Mouse (Mus musculus) C2C12 (cell line): Measurements from ENCODE around the gene Tmem131l. TPM values are rescaled to one million over a fixed set of nuclear protein-coding genes. Genes with fewer than 3 reads are reported as not detected.

ENCODE experiments used
- H3K27me3 ChIP-seq: one replicate; pipeline ENCODE4 v1.6.1; 2011; ENCODE audit not compliant: control insufficient read depth, insufficient read depth, insufficient read length
- H3K36me3 ChIP-seq: one replicate; pipeline ENCODE4 v1.6.1; 2011; ENCODE audit not compliant: control insufficient read depth, insufficient read depth
- H3K4me3 ChIP-seq: one replicate; pipeline ENCODE4 v1.5.1; 2011; ENCODE audit warnings: mild to moderate bottlenecking, control low read depth; ENCODE audit not compliant: poor library complexity, insufficient read depth, severe bottlenecking
- H3K79me2 ChIP-seq: one replicate; pipeline ENCODE4 v1.6.1; 2011; ENCODE audit not compliant: control insufficient read depth, insufficient read depth
- H3K79me3 ChIP-seq: one replicate; pipeline ENCODE4 v1.6.1; 2011; ENCODE audit warnings: low read depth, control low read depth
- H3ac ChIP-seq: one replicate; pipeline ENCODE3; 2011; ENCODE audit warnings: low read depth; ENCODE audit not compliant: control insufficient read depth, insufficient read length
- CEBPB ChIP-seq: IDR thresholded peaks from one replicate; pipeline ENCODE4 v1.6.1; 2011; ENCODE audit warnings: low read depth, mild to moderate bottlenecking, control low read depth, moderate library complexity
- CTCF ChIP-seq: IDR thresholded peaks from one replicate; pipeline ENCODE4 v1.5.1; 2011; ENCODE audit not compliant: control insufficient read depth, insufficient read depth, insufficient read length
- FOSL1 ChIP-seq: IDR thresholded peaks from one replicate; pipeline ENCODE4 v1.8.0; 2011; ENCODE audit warnings: mild to moderate bottlenecking, low read length; ENCODE audit not compliant: poor library complexity, insufficient read depth, severe bottlenecking
- MAX ChIP-seq: IDR thresholded peaks from one replicate; pipeline ENCODE4 v1.6.1; 2011; ENCODE audit warnings: mild to moderate bottlenecking, control low read depth
- MYOD1 ChIP-seq: IDR thresholded peaks from one replicate; pipeline ENCODE4 v1.6.1; 2011; ENCODE audit warnings: low read depth; ENCODE audit not compliant: control insufficient read depth, insufficient read length
- MYOG ChIP-seq: IDR thresholded peaks from one replicate; pipeline ENCODE4 v1.6.1; 2011; ENCODE audit not compliant: control insufficient read depth, insufficient read length; ENCODE audit errors: extremely low read depth
- USF1 ChIP-seq: IDR thresholded peaks from one replicate; pipeline ENCODE4 v1.6.1; 2011; ENCODE audit warnings: low read depth, mild to moderate bottlenecking, control low read depth, moderate library complexity
- polyA plus RNA-seq: library from polyadenylated mRNA; unstranded; fragments of >200 nt; fragmentation: generic; extraction: Trizol; gene quantifications from one replicate; pipeline ENCODE4 v1.2.1, GENCODE M21; 2012; ENCODE audit warnings: missing spikeins

The Tmem131l gene
- polyA plus RNA-seq, 1 experiment = 10.4 TPM

DNA sequence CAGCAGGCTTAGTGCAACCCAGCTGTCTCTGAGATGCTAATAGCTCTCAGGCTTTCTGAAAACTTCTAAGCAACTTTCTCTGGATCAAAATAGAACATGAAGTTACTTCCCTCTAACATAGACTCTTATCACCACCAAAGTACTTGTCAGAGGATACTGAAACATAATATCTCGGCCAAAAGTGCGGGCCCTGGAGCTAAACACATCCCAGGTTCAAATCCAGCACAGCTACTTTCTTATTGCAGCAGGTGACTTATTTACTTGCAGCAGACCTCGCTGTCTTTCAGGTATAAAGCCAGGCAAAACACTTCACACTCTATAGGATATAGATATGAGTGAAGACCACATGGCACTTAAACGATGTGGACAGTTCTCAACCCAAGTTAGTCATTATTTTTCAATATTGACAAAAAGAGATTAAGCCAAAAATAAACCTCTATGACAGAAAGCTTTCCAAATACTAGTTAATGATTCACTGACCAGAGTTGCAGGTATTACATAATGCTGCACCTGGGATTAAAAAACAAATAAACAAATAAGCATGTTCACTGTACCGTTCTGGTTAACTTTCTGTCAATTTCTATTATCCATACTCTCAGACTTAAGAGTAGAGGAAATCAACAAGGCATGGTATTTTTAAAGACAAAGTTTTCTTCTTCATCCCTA, 5.7 kb downstream of the Tmem131l start:
- no peak overlapping the region for H3ac ChIP-seq
- H3K27me3 ChIP-seq = no peaks in the 10 kb centered on the region
- peaks cover 3% of the 10 kb centered on the region for H3K36me3 ChIP-seq
- H3K4me3 ChIP-seq = no peak overlapping the region
- H3K79me2 ChIP-seq = peaks cover 26% of the 10 kb centered on the region
- TF ChIP-seq MAX (no peak), MYOG (no peak), FOSL1 (no peak)
- peaks cover 6% of the 10 kb centered on the region for H3K79me3 ChIP-seq

DNA sequence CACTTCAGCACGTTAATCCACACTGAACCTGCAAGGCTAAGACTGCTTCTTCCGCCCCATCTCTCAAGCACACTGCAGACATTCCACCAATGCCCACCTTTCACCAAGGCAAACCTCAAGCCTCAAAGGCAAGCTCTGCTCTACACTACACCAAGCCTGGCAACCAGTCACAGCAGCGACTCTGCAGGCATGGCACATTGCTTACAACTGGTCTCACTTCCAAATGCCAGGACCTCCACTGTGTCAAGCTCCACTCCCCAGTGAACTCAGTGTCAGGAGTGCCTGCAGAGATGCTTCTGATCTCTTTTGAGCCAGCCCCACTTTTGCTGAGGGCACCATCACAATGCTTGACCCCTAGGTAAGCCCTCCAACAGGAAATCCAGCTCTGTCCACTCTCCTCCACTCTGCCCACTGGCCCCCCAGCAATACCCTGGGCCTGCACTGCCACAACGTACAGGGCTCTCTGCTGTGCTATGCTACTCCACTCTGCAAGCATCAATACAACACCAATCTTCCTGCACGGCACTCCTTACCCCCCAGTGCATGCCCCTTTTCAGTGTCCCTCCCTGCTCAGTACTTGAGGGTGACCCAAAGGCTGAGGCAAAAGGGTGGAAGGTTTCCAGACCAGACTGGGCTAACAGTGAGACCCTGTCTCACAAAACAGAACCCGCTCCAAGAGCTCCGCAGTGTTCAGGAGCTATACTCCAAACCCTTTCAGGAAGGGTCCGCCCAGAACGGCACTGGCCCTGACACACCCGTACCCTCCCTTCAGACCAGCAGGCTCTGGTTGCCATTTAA, 6.8 kb downstream of the Tmem131l start:
- Histone ChIP-seq H3K79me2 (peaks cover 24% of the 10 kb centered on the region), H3ac (no peak overlapping the region), H3K4me3 (no peak overlapping the region), H3K79me3 (peaks cover 6% of the 10 kb centered on the region), H3K27me3 (no peaks in the 10 kb centered on the region), H3K36me3 (peaks cover 3% of the 10 kb centered on the region)
- TF ChIP-seq FOSL1 (no peak), USF1 (no peak), MYOG (no peak), MYOD1 (no peak), MAX (no peak), CTCF (no peak), CEBPB (no peak)

DNA sequence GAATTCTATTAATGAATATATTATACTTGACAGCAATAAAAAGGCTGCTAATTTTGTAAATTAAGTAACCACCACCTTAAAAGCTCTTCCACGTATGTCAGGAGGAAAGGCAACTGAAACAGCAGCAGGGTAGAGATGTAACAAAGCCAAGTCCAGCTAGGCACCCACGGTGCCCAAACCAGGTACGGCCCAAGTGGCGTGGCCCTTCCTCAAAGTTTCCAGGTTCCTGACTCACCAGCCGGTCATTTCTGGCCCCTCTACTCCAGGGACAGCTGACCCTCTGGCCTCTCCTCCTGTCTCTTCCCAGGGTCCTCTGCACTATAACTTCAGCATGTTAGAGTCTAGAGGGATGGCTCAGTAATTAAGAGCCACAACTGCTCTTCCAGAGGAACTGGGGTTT, 7.6 kb downstream of the Tmem131l start:
- Histone ChIP-seq H3ac (no peak overlapping the region), H3K79me3 (peaks cover 5% of the 10 kb centered on the region), H3K4me3 (no peak overlapping the region), H3K27me3 (no peaks in the 10 kb centered on the region), H3K79me2 (peaks cover 20% of the 10 kb centered on the region), H3K36me3 (peaks cover 3% of the 10 kb centered on the region)
- TF ChIP-seq MYOG (no peak), FOSL1 (no peak), CEBPB (no peak), CTCF (no peak)

DNA sequence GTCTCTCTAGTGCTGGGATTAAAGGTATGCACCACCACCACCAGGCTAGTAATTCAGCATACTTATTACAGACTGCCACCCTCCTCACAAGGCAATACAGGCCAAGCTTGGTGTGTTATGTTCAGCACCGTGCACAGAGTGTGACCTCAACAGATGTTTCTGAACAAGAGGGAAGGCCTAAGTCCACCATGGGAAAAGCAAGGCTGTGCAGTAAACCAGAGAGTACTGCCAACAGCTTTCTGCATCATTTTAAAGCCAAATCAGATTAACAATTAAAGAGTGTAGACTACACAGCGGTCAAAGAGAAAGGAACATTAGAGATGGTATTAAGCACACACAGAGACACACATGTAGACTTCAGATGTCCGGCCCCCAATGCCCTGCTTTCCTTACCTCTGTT, 8.8 kb downstream of the Tmem131l start:
- TF ChIP-seq CTCF (no peak), FOSL1 (no peak), CEBPB (no peak), MYOD1 (no peak), MYOG (no peak), MAX (no peak), USF1 (no peak)
- Histone ChIP-seq H3K79me2 (peaks cover 20% of the 10 kb centered on the region), H3ac (no peak overlapping the region), H3K79me3 (peaks cover 5% of the 10 kb centered on the region), H3K36me3 (no peaks in the 10 kb centered on the region), H3K4me3 (no peak overlapping the region), H3K27me3 (no peaks in the 10 kb centered on the region)

DNA sequence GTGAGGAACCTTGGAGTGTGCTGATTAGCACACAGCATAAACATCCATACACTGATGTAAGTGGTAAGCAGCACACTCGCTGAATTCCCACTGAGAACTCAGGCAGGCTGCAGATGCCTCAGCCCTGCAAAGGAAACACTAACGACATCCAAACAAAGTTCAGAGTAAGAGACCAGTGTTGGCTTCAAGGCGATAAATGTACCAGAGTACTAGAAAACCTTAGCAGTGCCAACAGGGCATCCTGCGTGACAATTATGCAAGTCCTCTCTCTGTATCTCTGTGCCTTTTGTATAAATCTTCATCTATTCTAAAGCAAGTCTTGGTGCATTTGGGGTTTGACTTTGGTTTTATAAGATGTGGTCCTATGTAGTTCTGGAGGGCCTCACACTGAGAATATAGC, 11.0 kb downstream of the Tmem131l start:
- no peak overlapping the region for H3K4me3 ChIP-seq
- no peaks in the 10 kb centered on the region for H3K36me3 ChIP-seq
- H3ac ChIP-seq = no peak overlapping the region
- no peaks in the 10 kb centered on the region for H3K27me3 ChIP-seq
- H3K79me3 ChIP-seq = peaks cover 5% of the 10 kb centered on the region
- TF ChIP-seq MYOD1 = no peak
- no peak for TF ChIP-seq MYOG
- no peak for TF ChIP-seq CTCF
- TF ChIP-seq USF1 = no peak
- no peak for TF ChIP-seq MAX
- TF ChIP-seq CEBPB = no peak
- TF ChIP-seq FOSL1 = no peak
- H3K79me2 ChIP-seq = peaks cover 18% of the 10 kb centered on the region

DNA sequence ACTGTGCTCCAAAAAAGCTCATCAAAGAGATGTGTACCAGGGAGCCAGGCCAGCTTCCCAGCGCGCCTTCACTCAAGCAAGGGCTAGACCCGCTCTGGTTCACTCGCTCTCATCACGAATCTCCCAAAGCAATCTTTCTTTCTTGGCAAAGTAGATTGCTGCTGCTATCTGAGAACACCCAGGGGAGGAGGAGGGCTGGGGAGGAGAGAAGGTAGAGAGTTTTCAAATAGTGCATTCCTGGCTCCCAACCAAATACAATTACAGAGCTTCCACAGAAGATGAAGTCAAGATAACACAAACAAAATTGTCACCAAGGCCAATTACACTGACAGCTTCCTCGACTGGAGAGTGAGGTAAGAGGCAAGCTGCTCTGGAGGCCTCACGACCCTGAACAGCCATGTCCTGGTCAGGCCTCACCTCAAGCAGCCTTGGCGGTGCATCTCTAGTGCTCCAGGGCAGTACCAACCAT, 12.2 kb downstream of the Tmem131l start:
- no peak for TF ChIP-seq MYOG
- TF ChIP-seq CEBPB = no peak
- TF ChIP-seq USF1 = no peak
- no peak for TF ChIP-seq MYOD1
- no peak for TF ChIP-seq MAX
- no peak for TF ChIP-seq CTCF
- TF ChIP-seq FOSL1 = no peak
- Histone ChIP-seq H3K79me2 (peaks cover 5% of the 10 kb centered on the region), H3K79me3 (peaks cover 1% of the 10 kb centered on the region), H3ac (no peak overlapping the region), H3K4me3 (no peak overlapping the region), H3K36me3 (no peaks in the 10 kb centered on the region), H3K27me3 (no peaks in the 10 kb centered on the region)
